Mouse (Mus musculus): Measurements from ENCODE around the gene 4930550C14Rik. TPM values are rescaled to one million over a fixed set of nuclear protein-coding genes. Genes with fewer than 3 reads are reported as not detected.

4930550C14Rik gene
- polyA plus RNA-seq, 1 experiment from 2014 or later, result not detected

DNA sequence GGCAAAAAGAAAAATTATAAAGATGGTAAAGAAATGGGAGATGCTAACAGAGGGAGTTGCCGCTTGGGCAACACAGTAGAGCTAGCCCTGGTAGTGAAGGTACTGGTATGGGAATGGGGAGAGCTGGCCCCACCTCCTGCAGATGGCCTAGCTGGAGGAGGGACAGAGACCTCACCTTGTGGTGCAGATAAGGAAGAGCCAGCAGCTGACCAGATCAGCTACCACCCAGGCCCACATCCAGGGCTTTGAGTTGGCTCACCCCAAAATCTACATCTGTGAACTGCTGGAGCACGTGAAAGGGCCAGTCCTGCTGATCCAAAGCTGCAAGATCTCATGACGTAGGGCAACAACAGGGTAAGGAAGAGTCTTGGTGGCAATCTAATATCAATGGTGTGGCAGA, 24.6 kb downstream of the 4930550C14Rik start:
- H3K4me3 ChIP-seq (replicated peaks; ENCODE audit: low read length), result no peak overlapping the region
- H3K4me1 ChIP-seq (replicated peaks; ENCODE audit: control insufficient read depth, insufficient read depth, low read length), result no peaks in the 10 kb centered on the region
- H3K9ac ChIP-seq, result no peak overlapping the region
- 92% methylated on average over 3 of the region's 3 CpGs for WGBS
- H3K9me3 ChIP-seq (ENCODE audit: control insufficient read depth, low read length), result no peaks in the 10 kb centered on the region
- no peak overlapping the region for H3K27ac ChIP-seq
- DNase-seq (ENCODE audit: low spot score), result no peak
- H3K36me3 ChIP-seq (replicated peaks; ENCODE audit: control insufficient read depth, insufficient read depth), result no peaks in the 10 kb centered on the region
- H3K27me3 ChIP-seq (ENCODE audit: control insufficient read depth, insufficient read depth, low read length), result no peaks in the 10 kb centered on the region
- ATAC-seq (ENCODE audit: low FRiP score), result no peak
- H3K4me2 ChIP-seq (replicated peaks), result no peak overlapping the region

GRCm38 (mm10) chr9:53427638-53428037, 25.5 kb downstream of the 4930550C14Rik start:
- no peak overlapping the region for H3K4me3 ChIP-seq (replicated peaks; ENCODE audit: low read length)
- H3K4me2 ChIP-seq (replicated peaks), result no peak overlapping the region
- no peaks in the 10 kb centered on the region for H3K9me3 ChIP-seq (ENCODE audit: control insufficient read depth, low read length)
- H3K27me3 ChIP-seq (ENCODE audit: control insufficient read depth, insufficient read depth, low read length), result no peaks in the 10 kb centered on the region
- no peak overlapping the region for H3K27ac ChIP-seq
- no peaks in the 10 kb centered on the region for H3K4me1 ChIP-seq (replicated peaks; ENCODE audit: control insufficient read depth, insufficient read depth, low read length)
- ATAC-seq (ENCODE audit: low FRiP score), result no peak
- WGBS, result 85% methylated on average over 3 of the region's 3 CpGs
- H3K36me3 ChIP-seq (replicated peaks; ENCODE audit: control insufficient read depth, insufficient read depth), result no peaks in the 10 kb centered on the region
- DNase-seq (ENCODE audit: low spot score), result no peak
- H3K9ac ChIP-seq, result no peak overlapping the region

DNA sequence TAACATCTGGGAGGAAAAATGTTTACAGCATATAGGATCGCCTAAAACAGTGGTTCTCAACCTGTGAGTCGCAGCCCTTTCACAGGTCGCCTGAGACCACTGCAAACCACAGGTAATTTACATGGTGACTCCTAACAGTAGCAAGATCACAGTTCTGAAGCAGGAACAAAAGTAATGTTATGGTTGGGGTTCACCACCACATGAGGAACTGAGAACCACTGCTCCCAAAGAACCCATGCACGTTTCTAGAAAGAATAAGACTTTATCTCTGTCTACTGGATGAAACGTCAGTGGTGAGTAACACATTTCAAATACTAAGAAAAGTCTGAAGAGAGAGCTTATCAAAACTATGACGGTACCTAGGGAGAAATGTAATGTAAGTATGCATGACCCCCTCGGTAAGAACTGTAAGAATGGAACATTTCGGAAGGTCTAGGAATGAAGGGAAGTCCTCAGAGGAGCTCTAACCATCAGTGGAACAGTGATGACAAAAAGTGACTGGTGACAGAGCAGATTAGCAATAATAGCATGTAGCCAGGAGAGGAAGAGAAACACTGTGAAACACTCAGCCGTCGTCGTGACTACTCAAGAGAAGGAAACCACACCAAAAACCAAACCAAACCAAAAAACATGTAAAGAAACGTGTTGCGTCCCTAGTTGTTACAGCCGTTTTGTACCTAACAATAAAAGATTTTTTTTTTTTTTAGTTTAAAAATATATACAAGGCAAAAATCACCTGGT, 33.9 kb downstream of the 4930550C14Rik start:
- Histone ChIP-seq H3K9ac (no peak overlapping the region), H3K4me3 (replicated peaks; ENCODE audit: low read length) (no peak overlapping the region), H3K4me2 (replicated peaks) (no peak overlapping the region), H3K4me1 (replicated peaks; ENCODE audit: control insufficient read depth, insufficient read depth, low read length) (no peaks in the 10 kb centered on the region), H3K27me3 (ENCODE audit: control insufficient read depth, insufficient read depth, low read length) (no peaks in the 10 kb centered on the region), H3K36me3 (replicated peaks; ENCODE audit: control insufficient read depth, insufficient read depth) (peaks cover 26% of the 10 kb centered on the region), H3K27ac (no peak overlapping the region), H3K9me3 (ENCODE audit: control insufficient read depth, low read length) (no peaks in the 10 kb centered on the region)
- DNase-seq (ENCODE audit: low spot score) (no peak), ATAC-seq (ENCODE audit: low FRiP score) (no peak)
- WGBS, result 92% methylated on average over 14 of the region's 14 CpGs

GRCm38 (mm10) chr9:53450609-53451008, 48.5 kb downstream of the 4930550C14Rik start:
- H3K9me3 ChIP-seq (ENCODE audit: control insufficient read depth, low read length), result no peaks in the 10 kb centered on the region
- H3K4me3 ChIP-seq (replicated peaks; ENCODE audit: low read length), result no peak overlapping the region
- WGBS, result 94% methylated on average over 1 of the region's 1 CpGs
- no peak overlapping the region for H3K27ac ChIP-seq
- no peak overlapping the region for H3K9ac ChIP-seq
- ATAC-seq (ENCODE audit: low FRiP score) (no peak), DNase-seq (ENCODE audit: low spot score) (no peak)
- H3K27me3 ChIP-seq (ENCODE audit: control insufficient read depth, insufficient read depth, low read length), result no peaks in the 10 kb centered on the region
- no peak overlapping the region for H3K4me2 ChIP-seq (replicated peaks)
- H3K4me1 ChIP-seq (replicated peaks; ENCODE audit: control insufficient read depth, insufficient read depth, low read length), result no peaks in the 10 kb centered on the region
- H3K36me3 ChIP-seq (replicated peaks; ENCODE audit: control insufficient read depth, insufficient read depth), result peaks cover 75% of the 10 kb centered on the region

DNA sequence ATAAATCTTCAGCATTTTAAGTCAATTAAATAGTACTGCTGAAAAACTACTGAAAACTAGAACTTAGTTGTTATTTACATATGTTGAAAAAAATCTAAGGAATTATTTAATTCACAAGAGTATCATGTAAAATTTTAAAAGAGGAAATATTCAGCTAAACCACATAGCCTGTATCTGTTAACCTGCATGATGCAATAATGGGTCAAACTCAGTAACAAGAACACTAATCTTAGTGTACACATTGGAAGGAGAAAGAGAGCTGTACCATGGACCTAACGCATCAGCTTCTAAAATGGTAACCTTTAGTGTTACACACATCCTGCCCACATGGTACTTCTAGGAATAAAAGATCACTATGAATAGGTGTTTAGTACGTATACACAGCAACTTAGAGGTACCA, 49.9 kb downstream of the 4930550C14Rik start:
- no peak overlapping the region for H3K27ac ChIP-seq
- no peak overlapping the region for H3K4me3 ChIP-seq (replicated peaks; ENCODE audit: low read length)
- no peak overlapping the region for H3K4me2 ChIP-seq (replicated peaks)
- no peaks in the 10 kb centered on the region for H3K27me3 ChIP-seq (ENCODE audit: control insufficient read depth, insufficient read depth, low read length)
- H3K4me1 ChIP-seq (replicated peaks; ENCODE audit: control insufficient read depth, insufficient read depth, low read length), result no peaks in the 10 kb centered on the region
- 94% methylated on average over 2 of the region's 2 CpGs for WGBS
- ATAC-seq (ENCODE audit: low FRiP score) (no peak), DNase-seq (ENCODE audit: low spot score) (no peak)
- H3K9me3 ChIP-seq (ENCODE audit: control insufficient read depth, low read length), result no peaks in the 10 kb centered on the region
- H3K36me3 ChIP-seq (replicated peaks; ENCODE audit: control insufficient read depth, insufficient read depth), result peaks cover 75% of the 10 kb centered on the region
- H3K9ac ChIP-seq, result no peak overlapping the region

GRCm38 (mm10) chr9:53472806-53473518, 70.8 kb downstream of the 4930550C14Rik start:
- ATAC-seq (ENCODE audit: low FRiP score) (no peak), DNase-seq (ENCODE audit: low spot score) (no peak)
- 83% methylated on average over 9 of the region's 9 CpGs for WGBS

More at GRCm38 (mm10) chr9:53472806-53473518, 70.8 kb downstream of the 4930550C14Rik start:
- Histone ChIP-seq H3K27me3 (ENCODE audit: control insufficient read depth, insufficient read depth, low read length) (no peaks in the 10 kb centered on the region), H3K4me2 (replicated peaks) (no peak overlapping the region), H3K27ac (no peak overlapping the region), H3K4me1 (replicated peaks; ENCODE audit: control insufficient read depth, insufficient read depth, low read length) (no peaks in the 10 kb centered on the region), H3K9ac (no peak overlapping the region), H3K4me3 (replicated peaks; ENCODE audit: low read length) (no peak overlapping the region), H3K9me3 (ENCODE audit: control insufficient read depth, low read length) (no peaks in the 10 kb centered on the region), H3K36me3 (replicated peaks; ENCODE audit: control insufficient read depth, insufficient read depth) (peaks cover 17% of the 10 kb centered on the region; the same call in 1 of the 2 replicates)

Small RNA genes within 50 kb of the gene (microRNA-seq; reads per million reads assigned to microRNA genes)
- not detected for gene Mir130c

Other genes with a start within 250 kb of the 4930550C14Rik start
- 25.1 and 27.6 TPM in 2 replicates for gene Ddx10, start 154.3 kb upstream of the 4930550C14Rik start, polyA plus RNA-seq (2014; fragmentation: Nextera tagmentation; extraction: Ambion mirVana)
- gene Exph5, start 100.7 kb upstream of the 4930550C14Rik start, polyA plus RNA-seq (2014; fragmentation: Nextera tagmentation; extraction: Ambion mirVana), result 0.35 and 0.53 TPM in 2 replicates
- gene Kdelc2, start 18.3 kb upstream of the 4930550C14Rik start, polyA plus RNA-seq (2014; fragmentation: Nextera tagmentation; extraction: Ambion mirVana), result 6.6 and 7.7 TPM in 2 replicates
- 10.2 and 12.9 TPM in 2 replicates for gene Atm, start 134.4 kb downstream of the 4930550C14Rik start, polyA plus RNA-seq (2014; fragmentation: Nextera tagmentation; extraction: Ambion mirVana)
- gene Npat, start 134.7 kb downstream of the 4930550C14Rik start, polyA plus RNA-seq (2014; fragmentation: Nextera tagmentation; extraction: Ambion mirVana), result 13.8 and 15.3 TPM in 2 replicates
- gene Acat1, start 208.1 kb downstream of the 4930550C14Rik start, polyA plus RNA-seq (2014; fragmentation: Nextera tagmentation; extraction: Ambion mirVana), result 168 and 208 TPM in 2 replicates